Mouse (Mus musculus) thymus, adult 2 months (tissue): ENCODE data around the gene Cap2.

Experiments
- CTCF ChIP-seq: fragments of 200-500 bp; IDR thresholded peaks from 2 replicates; pipeline ENCODE4 v1.5.1; 2012; ENCODE audit warnings: mild to moderate bottlenecking, control low read depth, low read length, moderate library complexity, borderline replicate concordance; ENCODE audit not compliant: control insufficient read depth, poor library complexity, insufficient read depth; ENCODE audit errors: extremely low read depth
- POLR2A ChIP-seq: fragments of 200-500 bp; IDR thresholded peaks from 2 replicates; pipeline ENCODE4 v1.6.1; 2012; ENCODE audit warnings: mild to moderate bottlenecking, low read length, control low read depth, moderate library complexity; ENCODE audit not compliant: control insufficient read depth, poor library complexity, insufficient read depth; ENCODE audit errors: extremely low read depth

DNA sequence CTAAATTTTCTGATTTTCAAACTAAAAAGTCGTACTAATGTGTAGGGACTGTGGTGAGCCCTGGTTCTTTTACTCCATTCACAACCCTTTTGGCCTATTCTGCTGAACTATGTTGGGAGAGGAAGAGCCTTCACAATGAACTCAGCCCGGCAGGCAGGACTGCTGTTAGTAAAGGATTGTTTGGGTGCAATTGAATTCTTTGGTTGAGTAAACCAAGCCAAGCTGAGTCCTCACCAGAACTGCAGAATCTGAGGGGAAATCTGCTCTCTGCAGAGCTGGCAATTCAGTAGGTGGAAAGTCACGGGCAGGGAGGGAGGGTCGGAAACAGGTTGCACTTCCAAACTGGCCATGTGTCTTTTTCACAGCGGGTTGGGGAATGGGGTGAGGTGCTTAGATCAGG is 39.3 kb downstream of the Cap2 start:
- no peak for TF ChIP-seq POLR2A
- TF ChIP-seq CTCF = no peak
